Mouse (Mus musculus) cerebral cortex, adult 2 months (tissue): ENCODE measurements around the gene Grik2.

Experiments
- WGBS: fragments of 180-500 bp; shearing (Covaris S2); methylation state at CpG from one replicate; pipeline ENCODE4 v1.1.7; 2018; 5-methylcytosine and 5-hydroxymethylcytosine counted together

Grik2 gene

DNA sequence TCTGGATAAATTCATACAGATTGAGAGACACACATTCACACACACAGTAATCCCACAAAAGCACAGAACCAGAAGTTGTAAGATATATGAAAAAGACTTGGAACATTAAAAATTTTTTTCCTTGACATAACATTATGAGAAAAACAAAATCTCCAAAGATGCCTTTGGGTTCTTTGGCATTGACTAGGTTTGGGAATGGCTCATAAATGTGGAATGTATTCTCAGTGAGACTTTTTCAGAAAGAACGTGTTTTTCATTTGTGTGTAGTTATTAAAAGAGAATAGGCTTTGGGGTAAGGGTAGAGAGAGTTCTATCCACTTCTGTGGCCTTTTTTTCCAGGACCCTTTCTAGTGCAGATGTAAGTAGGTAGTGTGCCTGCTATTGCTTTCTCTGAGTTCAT, 597.3 kb downstream of the Grik2 start:
- WGBS: 87% methylated on average over 1 of the region's 1 CpGs

DNA sequence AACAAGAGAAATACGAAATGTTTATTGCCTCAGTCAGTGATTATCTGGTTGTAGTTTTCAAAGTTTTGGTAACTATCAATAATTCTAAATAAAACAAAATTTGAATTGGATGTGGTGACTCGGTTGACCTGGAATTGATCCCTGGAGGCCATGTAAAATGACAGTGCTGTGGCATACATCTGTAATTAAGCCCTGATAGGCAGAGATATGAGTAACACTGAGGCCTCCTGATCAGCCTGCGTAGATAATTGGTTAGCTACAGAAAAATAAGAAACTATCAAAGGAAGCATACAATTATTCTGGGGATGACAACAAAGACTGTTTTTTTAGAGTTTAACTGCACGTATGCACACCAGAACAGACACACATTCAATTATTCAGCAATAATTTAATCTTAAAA, 634.4 kb downstream of the Grik2 start:
- WGBS: 89% methylated on average over 4 of the region's 4 CpGs

DNA sequence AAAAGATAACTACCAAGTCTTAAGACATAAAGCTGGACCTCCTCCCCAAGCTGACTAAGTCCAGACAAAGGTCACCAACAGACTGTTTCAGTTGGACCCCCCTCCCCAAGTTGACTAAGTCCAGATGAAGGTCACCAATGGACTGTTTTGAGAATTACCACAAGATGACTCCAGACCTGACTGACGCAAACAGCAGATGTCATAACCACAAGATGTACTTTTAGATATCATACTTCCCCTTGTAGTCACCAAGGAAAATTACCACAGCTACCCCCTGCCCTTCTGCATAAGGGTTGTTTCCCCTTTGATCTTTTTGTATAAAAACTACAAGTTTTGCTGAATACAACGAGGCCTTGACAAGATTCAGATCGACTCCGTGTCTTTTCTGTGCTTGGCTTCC, 637.1 kb downstream of the Grik2 start:
- WGBS: 92% methylated on average over 4 of the region's 4 CpGs

DNA sequence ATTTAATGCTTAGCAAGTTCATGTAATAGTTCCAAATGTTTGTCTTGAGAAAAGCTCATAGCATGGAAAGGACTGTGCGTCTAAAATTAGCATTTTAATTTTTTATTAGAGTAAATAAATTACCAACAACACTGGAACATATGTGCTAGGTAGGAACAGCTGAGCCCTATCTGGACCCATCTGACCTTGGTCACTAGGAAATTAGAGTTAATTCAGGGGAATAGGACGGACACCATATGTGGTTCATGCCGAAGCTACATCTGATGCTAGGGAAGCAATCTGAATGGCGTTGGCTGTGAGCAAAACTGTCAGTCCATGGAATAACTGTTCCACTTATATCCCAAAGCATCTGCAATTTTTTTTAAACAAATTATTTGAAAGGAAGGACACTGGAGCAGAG, 638.9 kb downstream of the Grik2 start:
- WGBS: 81% methylated on average over 4 of the region's 4 CpGs

DNA sequence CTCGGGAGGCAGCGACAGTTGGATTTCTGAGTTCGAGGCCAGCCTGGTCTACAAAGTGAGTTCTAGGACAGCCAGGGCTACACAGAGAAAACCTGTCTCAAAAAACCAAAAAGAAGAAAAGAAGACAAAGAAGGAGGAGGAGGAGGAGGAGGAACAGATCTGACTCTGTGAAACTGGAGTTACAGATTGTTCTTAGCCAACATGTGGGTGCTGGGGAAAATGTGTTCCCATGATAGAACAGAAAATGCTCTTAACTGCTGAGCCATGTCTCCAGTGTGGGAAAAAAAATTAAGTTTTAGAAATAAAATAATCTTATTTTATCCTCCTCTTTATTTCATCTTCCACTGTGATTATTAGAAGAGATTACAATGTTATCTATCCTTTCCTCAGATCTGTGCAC, 645.9 kb downstream of the Grik2 start:
- 78% methylated on average over 3 of the region's 3 CpGs for WGBS

DNA sequence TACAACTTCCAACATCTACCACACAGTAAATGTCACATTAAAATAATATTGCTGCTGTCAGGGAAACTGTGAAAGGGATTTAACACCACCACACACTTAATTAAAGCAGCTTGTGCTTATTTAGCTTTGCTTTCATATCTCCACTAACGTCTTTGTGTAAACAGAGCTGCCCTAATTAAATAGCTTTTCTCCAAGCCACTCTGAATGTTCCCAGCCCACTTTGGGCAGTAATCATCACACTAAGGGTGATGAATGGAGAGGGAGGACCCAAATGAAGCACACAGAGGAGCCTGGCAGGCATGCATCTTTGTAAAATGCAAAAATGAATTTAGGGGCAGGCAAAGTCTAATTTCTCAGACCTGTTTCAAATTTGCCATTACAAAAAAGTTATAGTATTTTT, 657.3 kb downstream of the Grik2 start:
- 6% methylated on average over 1 of the region's 1 CpGs for WGBS
